Mouse (Mus musculus) thymus, adult 2 months (tissue): ENCODE results near the gene Shh. TPM values are rescaled to one million over a fixed set of nuclear protein-coding genes. Genes with fewer than 3 reads are reported as not detected.

Source experiments
- DNase-seq: peaks from one replicate; pipeline ENCODE4 v3.0.0; 2021
- H3K27ac ChIP-seq: fragments of 200-500 bp; 2 replicates; pipeline ENCODE4 v1.5.1; 2012; ENCODE audit warnings: low read length, control low read depth; ENCODE audit not compliant: control insufficient read depth, insufficient read depth
- H3K27me3 ChIP-seq: fragments of 200-500 bp; 2 replicates; pipeline ENCODE4 v1.6.1; 2012; ENCODE audit warnings: mild to moderate bottlenecking, low read length, moderate library complexity, mixed read lengths; ENCODE audit not compliant: control insufficient read depth, insufficient read depth
- H3K36me3 ChIP-seq: fragments of 200-500 bp; 2 replicates; pipeline ENCODE4 v1.6.1; 2012; ENCODE audit warnings: mild to moderate bottlenecking, low read length, moderate library complexity; ENCODE audit not compliant: control insufficient read depth, insufficient read depth
- H3K4me1 ChIP-seq: fragments of 200-500 bp; replicated peaks from 2 replicates; pipeline ENCODE4 v1.6.1; 2012; ENCODE audit warnings: low read length; ENCODE audit not compliant: control insufficient read depth, insufficient read depth
- H3K4me3 ChIP-seq: fragments of 200-500 bp; 2 replicates; pipeline ENCODE4 v1.5.1; 2012; ENCODE audit warnings: mild to moderate bottlenecking, low read length, control low read depth, moderate library complexity; ENCODE audit not compliant: control insufficient read depth, insufficient read depth
- CTCF ChIP-seq: fragments of 200-500 bp; IDR thresholded peaks from 2 replicates; pipeline ENCODE4 v1.5.1; 2012; ENCODE audit warnings: mild to moderate bottlenecking, control low read depth, low read length, moderate library complexity, borderline replicate concordance; ENCODE audit not compliant: control insufficient read depth, poor library complexity, insufficient read depth; ENCODE audit errors: extremely low read depth
- POLR2A ChIP-seq: fragments of 200-500 bp; IDR thresholded peaks from 2 replicates; pipeline ENCODE4 v1.6.1; 2012; ENCODE audit warnings: mild to moderate bottlenecking, low read length, control low read depth, moderate library complexity; ENCODE audit not compliant: control insufficient read depth, poor library complexity, insufficient read depth; ENCODE audit errors: extremely low read depth
- WGBS: fragments of 180-500 bp; shearing (Covaris S2); methylation state at CpG from one replicate; pipeline ENCODE4 v1.1.7; 2018; 5-methylcytosine and 5-hydroxymethylcytosine counted together
- polyA plus RNA-seq: library from polyadenylated mRNA; depleted of rRNA; stranded (reverse); fragments of >200 nt; gene quantifications from 2 replicates; pipeline ENCODE4 v1.2.3, GENCODE M21; 2012

The Shh gene
- polyA plus RNA-seq, 1 experiment, result 0.05 TPM

GRCm38 (mm10) chr5:28453523-28453922, 13.5 kb downstream of the Shh start:
- no peaks in the 10 kb centered on the region for H3K36me3 ChIP-seq
- peaks cover 6% of the 10 kb centered on the region; the same call in 1 of the 2 replicates for H3K27me3 ChIP-seq
- H3K27ac ChIP-seq, result no peak overlapping the region
- no peak for DNase-seq
- 48% methylated on average over 3 of the region's 3 CpGs for WGBS
- no peaks in the 10 kb centered on the region for H3K4me1 ChIP-seq
- TF ChIP-seq POLR2A (no peak), CTCF (no peak)
- no peak overlapping the region for H3K4me3 ChIP-seq

- DNase-seq, result no peak
- Histone ChIP-seq H3K36me3 (no peaks in the 10 kb centered on the region), H3K27me3 (peaks cover 3% of the 10 kb centered on the region; the same call in 1 of the 2 replicates), H3K27ac (no peak overlapping the region), H3K4me3 (no peak overlapping the region), H3K4me1 (no peaks in the 10 kb centered on the region)
- TF ChIP-seq CTCF (no peak), POLR2A (no peak)
- 85% methylated on average over 5 of the region's 5 CpGs for WGBS
Measured at GRCm38 (mm10) chr5:28453086-28453485, 14.0 kb downstream of the Shh start.

GRCm38 (mm10) chr5:28451053-28451638, 15.9 kb downstream of the Shh start:
- H3K27ac ChIP-seq, result no peak overlapping the region
- no peak for TF ChIP-seq POLR2A
- peak; percentile 84 for TF ChIP-seq CTCF
- peak; percentile 67 for DNase-seq
- H3K4me3 ChIP-seq, result no peak overlapping the region
- no peaks in the 10 kb centered on the region for H3K27me3 ChIP-seq
- H3K4me1 ChIP-seq, result no peaks in the 10 kb centered on the region
- WGBS, result 40% methylated on average over 6 of the region's 6 CpGs
- no peaks in the 10 kb centered on the region for H3K36me3 ChIP-seq

- WGBS, result 58% methylated on average over 3 of the region's 3 CpGs
- Histone ChIP-seq H3K27me3 (no peaks in the 10 kb centered on the region), H3K27ac (no peak overlapping the region), H3K36me3 (no peaks in the 10 kb centered on the region), H3K4me1 (no peaks in the 10 kb centered on the region), H3K4me3 (no peak overlapping the region)
- TF ChIP-seq CTCF (no peak), POLR2A (no peak)
- no peak for DNase-seq
Measured at GRCm38 (mm10) chr5:28450126-28450890, 16.7 kb downstream of the Shh start.

- Histone ChIP-seq H3K27ac (no peak overlapping the region), H3K36me3 (no peaks in the 10 kb centered on the region), H3K4me3 (no peak overlapping the region), H3K4me1 (no peaks in the 10 kb centered on the region), H3K27me3 (no peaks in the 10 kb centered on the region)
- no peak for TF ChIP-seq CTCF
- no peak for TF ChIP-seq POLR2A
- no peak for DNase-seq
- 96% methylated on average over 9 of the region's 9 CpGs for WGBS
Measured at GRCm38 (mm10) chr5:28425926-28426325, 41.1 kb downstream of the Shh start.

GRCm38 (mm10) chr5:28423781-28424180, 43.3 kb downstream of the Shh start:
- 71% methylated on average over 4 of the region's 4 CpGs for WGBS
- H3K4me3 ChIP-seq, result no peak overlapping the region
- H3K4me1 ChIP-seq, result no peaks in the 10 kb centered on the region
- no peaks in the 10 kb centered on the region for H3K27me3 ChIP-seq
- H3K27ac ChIP-seq, result no peak overlapping the region
- no peaks in the 10 kb centered on the region; the same call in 1 of the 2 replicates for H3K36me3 ChIP-seq
- TF ChIP-seq CTCF (no peak), POLR2A (no peak)
- DNase-seq, result no peak

- no peak overlapping the region for H3K27ac ChIP-seq
- peaks cover 29% of the 10 kb centered on the region for H3K36me3 ChIP-seq
- H3K4me1 ChIP-seq, result no peaks in the 10 kb centered on the region
- H3K4me3 ChIP-seq, result no peak overlapping the region
- TF ChIP-seq POLR2A, result no peak
- TF ChIP-seq CTCF, result no peak
- H3K27me3 ChIP-seq, result no peaks in the 10 kb centered on the region
- 96% methylated on average over 12 of the region's 12 CpGs for WGBS
- no peak for DNase-seq
Measured at GRCm38 (mm10) chr5:28419640-28420265, 47.3 kb downstream of the Shh start.
